Mouse (Mus musculus): ENCODE measurements at regions not wholly inside any gene's neighbourhood (a gene's known extent, or its start where the extent isn't known, plus 50 kb on each side); places are given as distances from the start of the nearest gene placed in this dataset.

- TF ChIP-seq POLR2A (IDR thresholded peaks at IDR 0.05; ENCODE audit: borderline replicate concordance, extremely low read depth, low read depth, low read length) (no peak), CTCF (IDR thresholded peaks at IDR 0.05; ENCODE audit: insufficient read depth, low read length) (no peak)
- no peak for DNase-seq
- Histone ChIP-seq H3K4me3 (replicated peaks; ENCODE audit: extremely low read depth, low read depth, low read length) (peak overlapping the region; percentile 78), H3K4me1 (ENCODE audit: control insufficient read depth, insufficient read depth, low read length) (peaks cover 27% of the 10 kb centered on the region)
- 11% methylated on average over 3 of the region's 3 CpGs for WGBS
Measured at GRCm38 (mm10) chr15:85672376-85672775, 62.4 kb upstream of the Ppara start.

GRCm38 (mm10) chr15:85672931-85673330 is 61.9 kb upstream of the Ppara start:
- 12% methylated on average over 3 of the region's 3 CpGs for WGBS
- H3K4me3 ChIP-seq (replicated peaks; ENCODE audit: extremely low read depth, low read depth, low read length): peak overlapping the region; percentile 78
- H3K4me1 ChIP-seq (ENCODE audit: control insufficient read depth, insufficient read depth, low read length): peaks cover 32% of the 10 kb centered on the region
- DNase-seq: no peak
- TF ChIP-seq POLR2A (IDR thresholded peaks at IDR 0.05; ENCODE audit: borderline replicate concordance, extremely low read depth, low read depth, low read length): no peak

- TF ChIP-seq CTCF (IDR thresholded peaks at IDR 0.05; ENCODE audit: insufficient read depth, low read length): no peak
- no peak for TF ChIP-seq POLR2A (IDR thresholded peaks at IDR 0.05; ENCODE audit: borderline replicate concordance, extremely low read depth, low read depth, low read length)
- peaks cover 38% of the 10 kb centered on the region for H3K4me1 ChIP-seq (ENCODE audit: control insufficient read depth, insufficient read depth, low read length)
Measured at GRCm38 (mm10) chr15:85673506-85673905, 61.3 kb upstream of the Ppara start.

GRCm38 (mm10) chr15:85674191-85674984 is 60.4 kb upstream of the Ppara start:
- no peak for DNase-seq
- H3K4me1 ChIP-seq (ENCODE audit: control insufficient read depth, insufficient read depth, low read length): peaks cover 38% of the 10 kb centered on the region

More at GRCm38 (mm10) chr15:85673506-85673905, 61.3 kb upstream of the Ppara start:
- WGBS: 13% methylated on average over 9 of the region's 9 CpGs
- no peak for DNase-seq
- H3K4me3 ChIP-seq (replicated peaks; ENCODE audit: extremely low read depth, low read depth, low read length): peak overlapping the region; percentile 68

GRCm38 (mm10) chr15:85675126-85675525 is 59.7 kb upstream of the Ppara start:
- peak overlapping the region; percentile 20 for H3K4me3 ChIP-seq (replicated peaks; ENCODE audit: extremely low read depth, low read depth, low read length)

More at GRCm38 (mm10) chr15:85674191-85674984, 60.4 kb upstream of the Ppara start:
- peak overlapping the region; percentile 57 for H3K4me3 ChIP-seq (replicated peaks; ENCODE audit: extremely low read depth, low read depth, low read length)
- no peak; the same call in 1 of the 2 replicates for TF ChIP-seq POLR2A (IDR thresholded peaks at IDR 0.05; ENCODE audit: borderline replicate concordance, extremely low read depth, low read depth, low read length)
- no peak for TF ChIP-seq CTCF (IDR thresholded peaks at IDR 0.05; ENCODE audit: insufficient read depth, low read length)
- WGBS: 27% methylated on average over 9 of the region's 9 CpGs

GRCm38 (mm10) chr15:85675736-85676135 is 59.0 kb upstream of the Ppara start:
- no peak overlapping the region for H3K4me3 ChIP-seq (replicated peaks; ENCODE audit: extremely low read depth, low read depth, low read length)
- no peak for DNase-seq
- no peak for TF ChIP-seq CTCF (IDR thresholded peaks at IDR 0.05; ENCODE audit: insufficient read depth, low read length)
- H3K4me1 ChIP-seq (ENCODE audit: control insufficient read depth, insufficient read depth, low read length): peaks cover 47% of the 10 kb centered on the region
- 25% methylated on average over 5 of the region's 5 CpGs for WGBS

More at GRCm38 (mm10) chr15:85675126-85675525, 59.7 kb upstream of the Ppara start:
- H3K4me1 ChIP-seq (ENCODE audit: control insufficient read depth, insufficient read depth, low read length): peaks cover 44% of the 10 kb centered on the region
- 36% methylated on average over 7 of the region's 7 CpGs for WGBS
- TF ChIP-seq CTCF (IDR thresholded peaks at IDR 0.05; ENCODE audit: insufficient read depth, low read length) (no peak), POLR2A (IDR thresholded peaks at IDR 0.05; ENCODE audit: borderline replicate concordance, extremely low read depth, low read depth, low read length) (no peak)
- DNase-seq: no peak

- no peak for TF ChIP-seq CTCF (IDR thresholded peaks at IDR 0.05; ENCODE audit: insufficient read depth, low read length)
- TF ChIP-seq POLR2A (IDR thresholded peaks at IDR 0.05; ENCODE audit: borderline replicate concordance, extremely low read depth, low read depth, low read length): no peak
- WGBS: 33% methylated on average over 3 of the region's 3 CpGs
- H3K4me1 ChIP-seq (ENCODE audit: control insufficient read depth, insufficient read depth, low read length): peaks cover 50% of the 10 kb centered on the region
Measured at GRCm38 (mm10) chr15:85676156-85676555, 58.6 kb upstream of the Ppara start.

GRCm38 (mm10) chr15:85676871-85677270 is 57.9 kb upstream of the Ppara start:
- no peak for DNase-seq

More at GRCm38 (mm10) chr15:85676156-85676555, 58.6 kb upstream of the Ppara start:
- no peak for DNase-seq
- H3K4me3 ChIP-seq (replicated peaks; ENCODE audit: extremely low read depth, low read depth, low read length): no peak overlapping the region

GRCm38 (mm10) chr15:85677381-85677780 is 57.4 kb upstream of the Ppara start:
- Histone ChIP-seq H3K4me3 (replicated peaks; ENCODE audit: extremely low read depth, low read depth, low read length) (no peak overlapping the region), H3K4me1 (ENCODE audit: control insufficient read depth, insufficient read depth, low read length) (peaks cover 57% of the 10 kb centered on the region)
- TF ChIP-seq CTCF (IDR thresholded peaks at IDR 0.05; ENCODE audit: insufficient read depth, low read length): no peak
- no peak for TF ChIP-seq POLR2A (IDR thresholded peaks at IDR 0.05; ENCODE audit: borderline replicate concordance, extremely low read depth, low read depth, low read length)
- 53% methylated on average over 6 of the region's 6 CpGs for WGBS
- DNase-seq: no peak

More at GRCm38 (mm10) chr15:85676871-85677270, 57.9 kb upstream of the Ppara start:
- H3K4me1 ChIP-seq (ENCODE audit: control insufficient read depth, insufficient read depth, low read length): peaks cover 54% of the 10 kb centered on the region
- no peak overlapping the region for H3K4me3 ChIP-seq (replicated peaks; ENCODE audit: extremely low read depth, low read depth, low read length)
- TF ChIP-seq POLR2A (IDR thresholded peaks at IDR 0.05; ENCODE audit: borderline replicate concordance, extremely low read depth, low read depth, low read length) (no peak), CTCF (IDR thresholded peaks at IDR 0.05; ENCODE audit: insufficient read depth, low read length) (no peak)
- WGBS: 33% methylated on average over 10 of the region's 10 CpGs

- Histone ChIP-seq H3K4me3 (replicated peaks; ENCODE audit: extremely low read depth, low read depth, low read length) (no peak overlapping the region), H3K4me1 (ENCODE audit: control insufficient read depth, insufficient read depth, low read length) (peaks cover 59% of the 10 kb centered on the region)
- DNase-seq: no peak
- TF ChIP-seq CTCF (IDR thresholded peaks at IDR 0.05; ENCODE audit: insufficient read depth, low read length) (no peak), POLR2A (IDR thresholded peaks at IDR 0.05; ENCODE audit: borderline replicate concordance, extremely low read depth, low read depth, low read length) (no peak)
- WGBS: 10% methylated on average over 10 of the region's 10 CpGs
Measured at GRCm38 (mm10) chr15:85677855-85678254, 56.9 kb upstream of the Ppara start.
